10 mouse cellular contexts compared by ENCODE assay signal in the genomic region with DNA sequence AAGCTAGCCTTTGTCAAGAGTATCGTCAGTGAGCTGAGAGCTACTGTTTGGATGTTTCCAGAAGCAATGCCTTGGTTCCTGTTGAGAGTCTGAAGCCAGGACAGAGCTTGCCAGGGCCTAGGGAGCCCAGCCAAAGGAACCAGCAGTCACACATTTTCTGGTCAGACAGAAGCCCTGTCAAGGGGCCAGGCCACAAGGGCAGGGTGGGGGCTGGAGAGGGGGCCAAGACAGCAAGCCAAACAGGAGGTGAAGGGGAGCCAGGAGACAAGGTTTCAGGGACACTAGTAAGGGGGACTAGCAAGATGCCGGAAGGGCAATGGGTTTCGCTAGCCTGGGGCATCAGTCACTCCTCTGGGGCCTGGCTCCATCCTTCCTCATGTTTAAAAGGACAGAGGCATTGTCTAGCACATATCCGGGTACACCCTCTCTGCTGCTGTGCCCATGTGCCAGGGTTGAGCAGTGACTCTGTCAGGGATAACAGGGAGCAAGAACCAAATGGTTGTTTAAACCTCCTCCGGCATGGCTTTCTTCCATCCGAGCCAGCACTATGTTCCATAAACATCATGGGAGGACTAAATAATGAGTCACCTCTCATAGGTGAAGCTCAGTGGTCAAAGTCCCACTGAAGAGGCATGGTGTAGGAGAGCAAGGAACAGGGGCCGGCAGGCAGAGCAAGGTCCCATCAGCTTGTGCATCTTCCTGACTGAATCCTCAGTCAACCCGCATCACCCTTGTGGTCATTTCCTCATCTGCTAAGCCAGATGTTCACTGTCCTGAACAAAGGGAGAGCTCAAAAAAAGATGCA. TPM values are rescaled to one million over a fixed set of nuclear protein-coding genes. Genes with fewer than 3 reads are reported as not detected.
DNase-seq lines count a peak whose midpoint lies in the region; ATAC-seq lines count a peak whose summit lies in the region.
"Had no signal": no experiment of that assay in that cellular context is flagged by ENCODE, and none has a peak within 500 bp of the region (broad histone marks: within the 10 kb centered on the region; RNA-seq: fewer than 3 reads in every experiment).

No protein-coding gene starts in this region.

- no peak overlapping the region for H3K4me3 ChIP-seq in forebrain, embryonic 13.5 days

- no peaks in the 10 kb centered on the region; the same call in 1 of the 2 replicates for H3K9me3 ChIP-seq in forebrain, embryonic 13.5 days (replicated peaks)

- no peaks in the 10 kb centered on the region for H3K27me3 ChIP-seq in forebrain, embryonic 13.5 days

- ATAC-seq in cerebellum, adult (ENCODE audit: insufficient number of reproducible peaks, low FRiP score, low TSS enrichment): no peak
- ATAC-seq in forebrain, embryonic 13.5 days: no peak
- ATAC-seq: activated CD4-positive, CD25-positive, alpha-beta regulatory T cell, adult 4 months had no signal

- H3K9ac ChIP-seq in forebrain, embryonic 13.5 days: no peak overlapping the region

- H3K4me2 ChIP-seq in forebrain, embryonic 13.5 days: no peak overlapping the region

- peaks cover 31% of the 10 kb centered on the region for H3K4me1 ChIP-seq in forebrain, embryonic 13.5 days

- DNase-seq in cerebellum, adult 11-12 months: peak; percentile 34
- peak; percentile 65 for DNase-seq in adipocyte (ENCODE audit: low spot score)
- DNase-seq in heart, adult 18-20 months: peak; percentile 78 to 87
- DNase-seq in layer of hippocampus, adult 9-11 months: peak; percentile 28
- no peak for DNase-seq in frontal cortex, postnatal 25 days (ENCODE audit: low spot score in 2 of 2)
- no peak for DNase-seq in embryo, embryonic 11 days

- H3K36me3 ChIP-seq in forebrain, embryonic 13.5 days (ENCODE audit: poor library complexity, severe bottlenecking): no peaks in the 10 kb centered on the region

- 92% methylated on average over 8 of the region's 8 CpGs for WGBS in forebrain, embryonic 13.5 days

- no peak overlapping the region for H3K27ac ChIP-seq in forebrain, embryonic 13.5 days
- H3K27ac ChIP-seq: macrophage had no signal

RNA-seq across cellular contexts. Expression of a gene that starts 44.0 kb away (rescaled TPM):
- total RNA-seq in heart, adult 18-20 months (2021): 10 to 100 TPM; 39.6 to 40.8 TPM
- polyA plus RNA-seq in forebrain, embryonic 13.5 days (2015; fragmentation: Nextera tagmentation; extraction: Ambion mirVana): 3.1 and 3.6 TPM in 2 replicates

Comparison
In these comparisons a context has a peak if more than half of its experiments do, and no peak if none do; other contexts are left out.
1. DNase-seq: peak in cerebellum, adult 11-12 months (single experiment), adipocyte (single experiment), heart, adult 18-20 months (2 of 2) and layer of hippocampus, adult 9-11 months (single experiment); none in frontal cortex, postnatal 25 days (0 of 2) and embryo, embryonic 11 days (single experiment).